ENCODE assay signal across 29 mouse cellular contexts in genomic region chr1:131663286-131663995, GRCm38 (mm10). TPM values are rescaled to one million over a fixed set of nuclear protein-coding genes. Genes with fewer than 3 reads are reported as not detected.
A peak's percentile ranks its signal among the peaks of the same experiment; 100 is the strongest.
DNase-seq lines count a peak whose midpoint lies in the region; ATAC-seq and TF ChIP-seq lines count a peak whose summit lies in the region.
"Had no signal": no experiment of that assay in that cellular context is flagged by ENCODE, and none has a peak within 500 bp of the region (broad histone marks: within the 10 kb centered on the region; RNA-seq: fewer than 3 reads in every experiment).

No protein-coding gene starts in this region.

- DNase-seq in spleen, postnatal 4 days (ENCODE audit: low spot score in 2 of 2), result peak; percentile 56 to 72
- DNase-seq in spleen, adult 12 weeks (ENCODE audit: low spot score), result no peak
- no peak for DNase-seq in liver, postnatal 0 days
- DNase-seq in kidney, adult 18-20 months, result no peak
- DNase-seq in thymus, postnatal 14 days, result no peak
- no peak for DNase-seq in layer of hippocampus, postnatal 25 days (ENCODE audit: extremely low spot score in 1 of 2, low spot score in 1 of 2)
- DNase-seq: adrenal gland, postnatal 14 days; cerebellum, adult 9-11 months; heart, adult 18-20 months; heart, postnatal 36 days; kidney, adult 8-10 months; kidney, postnatal 10 days; right cerebral cortex, postnatal 4 days; thymus, postnatal 36 days had no signal

- H3K9ac ChIP-seq in liver, postnatal 0 days (replicated peaks), result no peak overlapping the region
- H3K9ac ChIP-seq: embryonic facial prominence, embryonic 12.5 days; hindbrain, embryonic 13.5 days had no signal

- peak; percentile 88 for TF ChIP-seq EP300 in liver, postnatal 0 days (IDR thresholded peaks at IDR 0.05; ENCODE audit: low read depth)

- H3K4me3 ChIP-seq in liver, postnatal 0 days (ENCODE audit: low read depth, low read length), result peak overlapping the region; percentile 39
- H3K4me3 ChIP-seq: embryonic facial prominence, embryonic 12.5 days; erythroblast, embryonic 14.5 days; hindbrain, embryonic 13.5 days; limb, embryonic 10.5 days had no signal

- peaks cover 6% of the 10 kb centered on the region for H3K36me3 ChIP-seq in liver, postnatal 0 days (replicated peaks; ENCODE audit: insufficient read depth, low read length)
- H3K36me3 ChIP-seq: embryonic facial prominence, embryonic 12.5 days; hindbrain, embryonic 13.5 days; limb, embryonic 10.5 days had no signal

- H3K4me1 ChIP-seq in liver, postnatal 0 days (ENCODE audit: insufficient read depth), result peaks cover 20% of the 10 kb centered on the region
- H3K4me1 ChIP-seq: embryonic facial prominence, embryonic 12.5 days; hindbrain, embryonic 13.5 days; limb, embryonic 10.5 days had no signal

- ATAC-seq in erythroid progenitor cell, adult 5-6 weeks (replicated peaks; ENCODE audit: low FRiP score, poor library complexity, severe bottlenecking), result peak; percentile 57
- ATAC-seq in liver, postnatal 0 days, result peak; percentile 40
- ATAC-seq: forebrain, embryonic 14.5 days; lung, postnatal 0 days had no signal

- WGBS in liver, postnatal 0 days (ENCODE audit: insufficient replicate concordance), result 71% methylated on average over 9 of the region's 9 CpGs

- TF ChIP-seq CTCF in liver, postnatal 0 days (IDR thresholded peaks at IDR 0.05; ENCODE audit: low read depth), result no peak

- peak overlapping the region; percentile 51 for H3K4me2 ChIP-seq in liver, postnatal 0 days (ENCODE audit: low read depth, low read length)
- H3K4me2 ChIP-seq: embryonic facial prominence, embryonic 12.5 days; hindbrain, embryonic 13.5 days; midbrain, embryonic 11.5 days had no signal

- H3K9me3 ChIP-seq in liver, postnatal 0 days (ENCODE audit: low read length), result no peaks in the 10 kb centered on the region
- H3K9me3 ChIP-seq: embryonic facial prominence, embryonic 12.5 days; hindbrain, embryonic 13.5 days; limb, embryonic 10.5 days had no signal

- no peak overlapping the region for H3K27ac ChIP-seq in liver, postnatal 0 days (ENCODE audit: low read depth)
- H3K27ac ChIP-seq: embryonic facial prominence, embryonic 12.5 days; hindbrain, embryonic 13.5 days; limb, embryonic 10.5 days; macrophage had no signal

- no peaks in the 10 kb centered on the region for H3K27me3 ChIP-seq in liver, postnatal 0 days (ENCODE audit: insufficient read depth, low read length)
- H3K27me3 ChIP-seq: embryonic facial prominence, embryonic 12.5 days had no signal

RNA-seq across cellular contexts. Expression of gene Rab7b, which starts 25.1 kb away (rescaled TPM):
- 0.72 and 1.3 TPM in 2 replicates for total RNA-seq in erythroid progenitor cell, adult 5-6 weeks (2015; ENCODE audit: low replicate concordance)
- total RNA-seq in erythroid progenitor cell, adult 5-6 weeks (2017; ENCODE audit: low replicate concordance), result 1.7 and 4.2 TPM in 2 replicates
- 2.3 and 2.4 TPM in 2 replicates for polyA plus RNA-seq in liver, postnatal 0 days (2015; fragmentation: Nextera tagmentation; extraction: Ambion mirVana)
- 1 to 10 TPM; 4.0 to 4.4 TPM for total RNA-seq in layer of hippocampus, postnatal 25 days (2021)
- polyA plus RNA-seq: erythroblast, embryonic 14.5 days had no signal

RNA-seq across cellular contexts. Expression of gene Ctse, which starts 25.3 kb away (rescaled TPM):
- total RNA-seq in erythroid progenitor cell, adult 5-6 weeks (2015; ENCODE audit: low replicate concordance), result 3,936 and 3,940 TPM in 2 replicates
- total RNA-seq in erythroid progenitor cell, adult 5-6 weeks (2017; ENCODE audit: low replicate concordance), result 2,045 and 2,132 TPM in 2 replicates
- polyA plus RNA-seq in liver, postnatal 0 days (2015; fragmentation: Nextera tagmentation; extraction: Ambion mirVana), result 69.2 and 76.3 TPM in 2 replicates
- not detected for total RNA-seq in layer of hippocampus, postnatal 25 days (2021)
- total RNA-seq: gastrocnemius, adult 8-10 months; layer of hippocampus, postnatal 14 days; liver, adult 2 months had no signal
- polyA plus RNA-seq: C2C12; forebrain, embryonic 14.5 days; heart, embryonic 14.5 days; hindbrain, embryonic 13.5 days; limb, embryonic 10.5 days; neural tube, embryonic 14.5 days had no signal

Comparison
In these comparisons a context has a peak if more than half of its experiments do, and no peak if none do; other contexts are left out.
1. DNase-seq: peak in spleen, postnatal 4 days (2 of 2); none in spleen, adult 12 weeks (single experiment), liver, postnatal 0 days (single experiment), kidney, adult 18-20 months (single experiment), thymus, postnatal 14 days (single experiment) and layer of hippocampus, postnatal 25 days (0 of 2).
2. RNA of gene Ctse, which starts 25.3 kb away (total RNA-seq): 2,045 to 3,940 TPM in erythroid progenitor cell, adult 5-6 weeks; not detected in layer of hippocampus, postnatal 25 days; every median in the first group is over 1,000 times any median in the second.